Mouse (Mus musculus) bone marrow, adult 2 months (tissue): ENCODE measurements at regions not wholly inside any gene's neighbourhood (a gene's known extent, or its start where the extent isn't known, plus 50 kb on each side); places are given as distances from the start of the nearest gene placed in this dataset.

Source experiments
- CTCF ChIP-seq: fragments of 200-500 bp; IDR thresholded peaks from 2 replicates; pipeline ENCODE4 v1.5.1; 2011; ENCODE audit warnings: low read length, control low read depth; ENCODE audit not compliant: control insufficient read depth, insufficient read depth
- POLR2A ChIP-seq: fragments of 200-500 bp; IDR thresholded peaks from 2 replicates; pipeline ENCODE4 v1.6.1; 2011; ENCODE audit warnings: low read depth, mild to moderate bottlenecking, control low read depth, low read length, borderline replicate concordance; ENCODE audit not compliant: control insufficient read depth

GRCm38 (mm10) chr13:83820291-83820690 is 316.5 kb downstream of the Mef2c start:
- TF ChIP-seq POLR2A (no peak), CTCF (no peak)
